Mouse (Mus musculus) CD4-positive, CD25-positive, alpha-beta regulatory T cell, adult 9 weeks (primary cell): ENCODE measurements around the gene Miga2. TPM values are rescaled to one million over a fixed set of nuclear protein-coding genes. Genes with fewer than 3 reads are reported as not detected.

Experiments
- polyA plus RNA-seq: library from polyadenylated mRNA; unstranded; fragments of 100-300 nt; shearing (Covaris generic); gene quantifications from one replicate; pipeline ENCODE4 v1.2.1, GENCODE M21; 2017

Gene Miga2
- 16.6 TPM for polyA plus RNA-seq

GRCm38 (mm10) chr2:30363773-30364650 lies at the start of gene Miga2:
TSS of gene Miga2 (plus strand) at chr2:30364233.

GRCm38 (mm10) chr2:30358533-30359531 lies 5.2 kb upstream of the Miga2 start, which contains the start of gene Sh3glb2:
TSS of gene Sh3glb2 (minus strand) at chr2:30359337.

GRCm38 (mm10) chr2:30392114-30392576 lies 28.1 kb downstream of the Miga2 start, which contains the start of gene Dolpp1:
TSS of gene Dolpp1 (plus strand) at chr2:30392254.

GRCm38 (mm10) chr2:30415157-30415935 lies 51.3 kb downstream of the Miga2 start, which contains the start of gene Crat:
TSS of gene Crat (minus strand) at chr2:30415813.

GRCm38 (mm10) chr2:30415936-30416648 lies 52.1 kb downstream of the Miga2 start, which contains the start of gene Ptpa:
TSS of gene Ptpa (plus strand) at chr2:30416039.

Other genes starting within 250 kb of the Miga2 start
- 26.8 TPM for gene Zer1, start 239.6 kb upstream of the Miga2 start, polyA plus RNA-seq
- 10.6 TPM for gene Tbc1d13, start 230.5 kb upstream of the Miga2 start, polyA plus RNA-seq
- gene Endog, start 192.7 kb upstream of the Miga2 start, polyA plus RNA-seq = 1.6 TPM
- 50.1 TPM for gene Spout1, start 185.8 kb upstream of the Miga2 start, polyA plus RNA-seq
- gene Kyat1, start 158.4 kb upstream of the Miga2 start, polyA plus RNA-seq = 14.6 TPM
- gene Lrrc8a, start 126.5 kb upstream of the Miga2 start, polyA plus RNA-seq = 8.7 TPM
- 0.52 TPM for gene Gm28035, start 123.7 kb upstream of the Miga2 start, polyA plus RNA-seq
- gene Phyhd1, start 98.0 kb upstream of the Miga2 start, polyA plus RNA-seq = 5.2 TPM
- not detected for gene Gm28038, start 83.2 kb upstream of the Miga2 start, polyA plus RNA-seq
- 22.4 TPM for gene Dolk, start 77.9 kb upstream of the Miga2 start, polyA plus RNA-seq
- 32.5 TPM for gene Nup188, start 77.8 kb upstream of the Miga2 start, polyA plus RNA-seq
- gene Sh3glb2, start 4.9 kb upstream of the Miga2 start, polyA plus RNA-seq = 125 TPM
- 38.2 TPM for gene Dolpp1, start 28.0 kb downstream of the Miga2 start, polyA plus RNA-seq
- gene Crat, start 51.6 kb downstream of the Miga2 start, polyA plus RNA-seq = 5.7 TPM
- gene Ptpa, start 51.8 kb downstream of the Miga2 start, polyA plus RNA-seq = 103 TPM
- gene Ier5l, start 110.0 kb downstream of the Miga2 start, polyA plus RNA-seq = 0.20 TPM
- gene Cstad, start 230.8 kb downstream of the Miga2 start, polyA plus RNA-seq = 3.1 TPM